Mouse (Mus musculus) adrenal gland, adult 18-20 months (tissue): ENCODE results near the gene Thap8. TPM values are rescaled to one million over a fixed set of nuclear protein-coding genes. Genes with fewer than 3 reads are reported as not detected.

Source experiments
- DNase-seq, 2 experiments: peaks; one replicate each; pipeline ENCODE4 v3.0.0; 2021 to 2022; ENCODE audit warnings: low spot score in 2 of 2
- total RNA-seq, 2 experiments: library from RNA; stranded (reverse); gene quantifications; 1 replicate in 1 of 2; 2 replicates in 1 of 2; pipeline ENCODE4 v1.2.3; 2021

Gene Thap8
- total RNA-seq, 2 experiments from 2014 or later = 0.38 to 0.46 TPM

GRCm38 (mm10) chr7:30282740-30283139, 2.8 kb downstream of the Thap8 start:
- no peak for DNase-seq

GRCm38 (mm10) chr7:30286701-30287410, 7.0 kb downstream of the Thap8 start:
- no peak for DNase-seq

- no peak for DNase-seq
Measured at GRCm38 (mm10) chr7:30288046-30288445, 8.2 kb downstream of the Thap8 start.

GRCm38 (mm10) chr7:30289071-30289713, 9.3 kb downstream of the Thap8 start:
- DNase-seq = no peak

GRCm38 (mm10) chr7:30289714-30290399, 10.0 kb downstream of the Thap8 start:
- no peak for DNase-seq

GRCm38 (mm10) chr7:30291215-30292131, 11.6 kb downstream of the Thap8 start, which contains the start of gene Clip3:
Gene Clip3 (plus strand): TSS chr7:30291728.
- peak; percentile 40 to 58 for DNase-seq

GRCm38 (mm10) chr7:30293795-30294194, 13.9 kb downstream of the Thap8 start:
- no peak for DNase-seq

GRCm38 (mm10) chr7:30294296-30294695, 14.4 kb downstream of the Thap8 start:
- no peak for DNase-seq

- no peak for DNase-seq
Measured at GRCm38 (mm10) chr7:30295103-30295502, 15.2 kb downstream of the Thap8 start.

- DNase-seq = no peak
Measured at GRCm38 (mm10) chr7:30296816-30297215, 16.9 kb downstream of the Thap8 start.

GRCm38 (mm10) chr7:30297266-30297665, 17.4 kb downstream of the Thap8 start:
- DNase-seq = no peak

- no peak for DNase-seq
Measured at GRCm38 (mm10) chr7:30300914-30301313, 21.0 kb downstream of the Thap8 start.

- DNase-seq = no peak
Measured at GRCm38 (mm10) chr7:30306083-30306779, 26.3 kb downstream of the Thap8 start.

GRCm38 (mm10) chr7:30308076-30309005, 28.4 kb downstream of the Thap8 start, which contains the start of gene Alkbh6:
Gene Alkbh6 (plus strand): TSS chr7:30308717.
- DNase-seq = peak; percentile 79 to 80

- no peak for DNase-seq
Measured at GRCm38 (mm10) chr7:30309395-30310129, 29.7 kb downstream of the Thap8 start.

- no peak for DNase-seq
Measured at GRCm38 (mm10) chr7:30310136-30310535, 30.2 kb downstream of the Thap8 start.

- DNase-seq = no peak
Measured at GRCm38 (mm10) chr7:30313666-30314320, 33.9 kb downstream of the Thap8 start.

- DNase-seq = no peak
Measured at GRCm38 (mm10) chr7:30314721-30315155, 34.8 kb downstream of the Thap8 start, which contains the start of gene Syne4. Gene Syne4 (plus strand): TSS chr7:30314807.
